Mouse (Mus musculus) heart, postnatal 0 days (tissue): ENCODE data around the gene Olfr591.

ENCODE experiments used
- CTCF ChIP-seq: IDR thresholded peaks from 2 replicates; pipeline ENCODE4 v1.5.1; 2016; ENCODE audit warnings: antibody characterized with exemption, control low read depth, low read depth
- EP300 ChIP-seq: IDR thresholded peaks from 2 replicates; pipeline ENCODE4 v1.6.1; 2016; ENCODE audit warnings: antibody characterized with exemption, low read depth

DNA sequence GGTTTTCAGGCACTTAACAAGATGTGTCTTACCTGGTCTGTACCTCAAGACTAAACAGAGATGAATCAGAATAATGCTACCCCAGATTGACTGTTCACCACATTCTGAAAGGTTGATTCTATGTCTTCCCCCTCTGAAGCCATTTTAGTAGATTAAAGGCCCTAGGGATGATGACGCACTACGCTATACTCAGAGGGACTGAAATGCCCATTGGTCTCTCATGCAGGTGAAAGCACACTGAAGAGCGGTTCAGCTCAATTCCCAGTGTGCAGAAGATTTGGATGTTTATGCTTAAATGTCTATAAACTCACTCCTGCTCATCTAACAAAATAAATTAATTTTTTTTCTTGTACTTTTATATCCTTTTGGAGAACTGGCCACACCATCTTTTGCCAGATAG lies 52.6 kb downstream of the Olfr591 start, which contains the start of gene Olfr586:
- no peak for TF ChIP-seq CTCF
- TF ChIP-seq EP300: no peak
